Mouse (Mus musculus) embryo, embryonic 11.5 days (tissue): ENCODE measurements at regions not wholly inside any gene's neighbourhood (a gene's known extent, or its start where the extent isn't known, plus 50 kb on each side); places are given as distances from the start of the nearest gene placed in this dataset.

Experiments
- DNase-seq: peaks from one replicate; pipeline ENCODE4 v3.0.0-alpha.2; 2012; ENCODE audit warnings: low read depth, low spot score

GRCm38 (mm10) chr7:70576112-70576910 lies 209.8 kb upstream of the Nr2f2 start:
- DNase-seq: no peak

GRCm38 (mm10) chr7:70575614-70576013 lies 209.1 kb upstream of the Nr2f2 start:
- no peak for DNase-seq

GRCm38 (mm10) chr7:70574194-70574593 lies 207.7 kb upstream of the Nr2f2 start:
- no peak for DNase-seq

DNA sequence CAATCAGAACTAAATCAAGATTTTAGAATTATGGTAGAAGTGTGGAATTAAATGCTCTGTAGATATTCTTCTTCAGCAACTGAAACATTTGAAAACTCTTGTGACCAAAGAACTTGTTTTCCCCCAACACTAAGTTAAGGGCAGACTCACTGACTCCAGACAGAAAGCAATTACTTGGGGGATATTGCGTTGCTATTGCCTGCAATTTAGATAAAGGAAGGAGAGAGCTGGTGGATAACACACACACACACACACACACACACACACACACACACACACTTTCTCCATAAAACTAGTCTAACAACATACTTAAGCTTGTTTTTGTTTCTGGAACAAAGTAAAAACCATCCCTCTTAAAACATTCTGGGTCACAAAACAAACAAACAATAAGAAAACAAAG lies 198.5 kb upstream of the Nr2f2 start:
- no peak for DNase-seq

DNA sequence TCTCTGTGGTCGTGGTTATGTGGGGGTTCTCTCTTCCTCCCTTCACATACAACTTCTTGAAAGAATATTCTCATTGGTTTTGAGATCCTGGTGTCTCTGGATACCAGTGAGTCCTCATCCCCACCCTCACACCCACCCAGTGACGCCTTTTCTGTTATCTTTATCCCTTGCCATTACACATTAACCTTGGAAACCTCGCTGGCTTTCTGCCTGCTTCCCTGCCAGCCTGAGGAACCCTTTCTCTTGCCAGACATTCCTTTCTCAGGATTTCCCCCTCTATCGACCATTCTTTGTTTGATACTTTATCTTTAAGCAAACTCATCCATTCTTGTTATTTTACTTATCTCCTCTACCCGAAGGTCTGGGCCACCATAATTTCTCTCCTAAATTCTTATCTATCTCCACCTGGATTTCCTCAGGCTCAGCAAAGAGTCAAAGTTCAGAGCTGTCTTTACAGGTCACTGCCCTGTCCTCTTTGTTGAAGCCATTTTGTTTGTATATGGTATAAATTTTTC lies 182.5 kb upstream of the Nr2f2 start:
- no peak for DNase-seq

DNA sequence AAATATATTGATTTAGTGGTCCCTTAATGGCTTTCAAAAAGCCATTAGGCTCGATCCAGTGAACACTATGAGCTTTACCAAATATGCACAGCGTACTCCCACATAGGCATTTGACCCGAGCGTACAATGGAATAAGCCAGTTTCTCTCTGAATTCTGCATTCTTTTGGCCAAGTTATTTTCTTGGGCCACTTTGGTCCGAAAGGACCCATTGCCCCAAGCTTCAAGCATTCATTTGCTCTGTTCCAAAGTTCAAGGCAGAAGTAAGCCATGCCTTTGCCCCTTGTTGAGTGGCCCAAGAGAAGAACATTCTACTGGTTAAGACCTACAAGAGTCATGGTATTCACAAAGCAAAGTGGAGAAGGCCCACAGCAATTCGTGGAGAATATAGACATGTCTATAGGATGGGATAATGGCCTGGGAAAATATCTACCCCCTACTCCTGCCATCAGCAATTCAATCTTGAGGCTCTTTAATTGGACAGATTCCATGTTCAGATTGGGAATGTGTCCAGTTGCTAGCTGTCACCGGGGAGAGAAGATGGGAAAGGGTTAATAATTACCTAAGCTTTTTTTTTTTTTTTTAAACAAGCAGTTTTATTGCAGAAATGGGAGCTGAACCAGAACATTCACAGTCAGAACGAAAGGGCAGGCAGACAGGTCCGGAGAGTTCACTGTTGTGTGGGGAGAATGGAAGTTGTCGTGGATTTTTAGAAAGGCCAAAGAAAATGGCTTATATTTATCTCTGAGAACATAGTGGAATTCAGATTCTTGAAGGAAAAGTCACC lies 175.5 kb upstream of the Nr2f2 start:
- DNase-seq: no peak

DNA sequence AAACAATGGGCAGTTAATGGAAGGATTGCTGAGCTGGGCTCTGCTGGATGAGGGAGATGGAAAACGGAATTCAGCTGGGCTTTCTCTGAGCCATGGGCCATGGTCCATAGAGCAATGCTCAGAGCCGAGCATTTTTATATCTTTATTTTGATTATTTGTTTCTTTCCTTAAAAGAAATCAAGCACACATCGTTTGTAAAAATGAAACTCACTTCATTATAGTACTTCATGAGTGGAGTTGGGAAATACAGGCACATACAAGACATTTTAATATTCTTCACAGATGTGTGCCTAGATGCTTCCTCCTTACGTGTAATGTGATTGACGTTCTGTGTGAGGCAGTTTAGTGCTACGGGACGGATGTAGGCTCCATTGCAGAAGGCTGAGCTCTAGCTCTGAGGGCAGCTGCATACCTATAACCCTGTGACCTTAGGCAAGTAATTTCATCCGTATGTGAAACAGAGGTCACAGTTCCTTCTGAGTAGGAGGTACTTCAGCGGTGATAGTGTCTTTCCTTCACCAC lies 172.6 kb upstream of the Nr2f2 start:
- DNase-seq: no peak

- DNase-seq: no peak
These were observed 169.5 kb upstream of the Nr2f2 start for GRCm38 (mm10) chr7:70536046-70536445.

DNA sequence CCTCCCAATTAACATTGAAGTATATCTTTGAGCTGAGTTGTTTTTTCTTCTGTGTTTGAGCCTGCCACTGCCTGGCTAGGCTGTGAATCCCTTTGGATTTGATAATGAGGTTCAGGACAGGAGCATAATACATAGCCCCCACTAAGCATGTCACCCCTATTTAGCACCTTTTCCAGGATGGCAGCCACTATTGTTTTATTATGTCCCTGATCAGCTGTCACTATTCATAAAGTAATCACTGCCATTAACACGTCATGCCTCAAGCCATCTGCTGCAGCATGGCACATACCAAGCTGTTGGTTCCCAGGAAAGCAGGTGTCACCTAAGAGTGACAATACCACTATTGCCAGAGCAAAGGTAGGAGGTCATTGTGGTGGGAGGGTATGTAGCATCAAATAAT lies 167.0 kb upstream of the Nr2f2 start:
- no peak for DNase-seq

DNA sequence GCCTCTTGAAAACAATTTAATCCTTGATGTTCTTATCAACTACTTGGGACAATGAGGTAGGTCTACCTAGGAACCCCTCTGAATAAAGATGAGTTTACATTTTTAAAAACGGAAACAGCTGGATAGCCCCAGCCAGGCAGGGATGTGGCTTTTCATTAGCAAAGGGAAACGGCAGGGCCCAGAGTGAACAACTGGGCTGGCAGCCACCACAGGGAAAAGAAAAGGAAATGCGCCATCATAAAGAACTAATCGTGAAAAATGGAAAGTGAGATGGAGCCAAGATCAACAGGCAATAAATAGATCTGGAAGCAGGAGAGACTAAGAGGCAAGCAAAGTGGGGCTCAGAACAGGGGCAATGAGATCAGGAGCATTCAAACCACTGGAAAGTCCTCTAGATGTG lies 161.4 kb upstream of the Nr2f2 start:
- DNase-seq: no peak

DNA sequence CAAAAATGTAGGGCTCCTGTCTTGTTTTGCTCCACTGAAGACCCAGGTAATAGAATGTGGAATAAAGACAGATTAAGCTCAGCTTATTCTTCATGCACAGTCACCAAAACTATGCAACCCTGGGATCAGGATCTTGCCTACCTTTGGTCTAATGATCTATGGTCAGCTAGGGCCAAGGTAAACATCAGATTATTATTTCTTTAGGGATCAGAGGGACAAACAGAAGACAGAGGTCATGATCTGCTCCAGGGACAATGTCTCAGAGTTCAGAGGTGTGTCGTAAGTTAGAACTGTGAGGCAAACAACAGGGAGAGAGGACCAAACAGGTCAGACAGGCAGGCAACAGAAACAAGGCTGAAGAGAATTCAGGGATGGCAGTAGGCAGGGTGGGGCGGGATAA lies 158.8 kb upstream of the Nr2f2 start:
- DNase-seq: no peak

GRCm38 (mm10) chr7:70524744-70525143 lies 158.2 kb upstream of the Nr2f2 start:
- no peak for DNase-seq

DNA sequence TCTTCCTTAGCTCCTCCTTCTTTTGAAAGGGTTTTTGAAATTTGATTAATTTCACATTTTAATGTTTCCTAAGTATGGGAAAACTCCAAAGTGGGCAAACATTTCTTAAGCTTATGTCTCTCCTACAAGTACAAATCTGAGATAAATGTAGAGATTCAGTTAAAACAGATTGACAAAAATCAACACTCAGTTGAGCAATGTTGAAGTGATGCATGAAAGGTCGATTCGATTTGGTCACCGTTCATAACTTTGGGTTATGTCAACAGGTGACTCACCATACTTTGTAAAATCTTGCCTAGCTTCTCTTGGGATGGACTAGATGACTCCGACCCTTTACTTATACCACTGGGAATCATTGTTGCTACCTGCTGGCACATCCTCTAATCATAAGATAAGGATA lies 157.7 kb upstream of the Nr2f2 start:
- DNase-seq: no peak

DNA sequence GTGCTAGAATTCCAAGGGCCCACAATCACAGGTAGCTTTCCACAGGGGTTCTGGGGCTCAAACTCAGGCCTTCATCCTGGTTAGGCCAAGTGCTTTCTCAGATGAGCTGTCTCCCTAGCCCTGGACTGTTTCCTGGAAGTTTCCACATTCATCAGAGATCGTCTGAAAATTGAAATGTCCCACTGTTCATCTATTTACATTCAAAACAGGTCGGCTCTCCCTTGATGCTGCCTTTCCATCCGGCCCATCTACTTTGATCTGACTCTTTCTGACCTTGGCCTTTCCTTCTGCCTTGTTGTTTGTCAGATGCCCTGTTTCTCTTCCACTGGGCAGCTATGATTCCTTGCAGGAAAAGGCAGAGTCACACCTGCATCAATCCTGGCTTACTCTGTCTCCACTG lies 150.2 kb upstream of the Nr2f2 start:
- no peak for DNase-seq

- DNase-seq: no peak
These were observed 148.9 kb upstream of the Nr2f2 start for GRCm38 (mm10) chr7:70515341-70515851.

DNA sequence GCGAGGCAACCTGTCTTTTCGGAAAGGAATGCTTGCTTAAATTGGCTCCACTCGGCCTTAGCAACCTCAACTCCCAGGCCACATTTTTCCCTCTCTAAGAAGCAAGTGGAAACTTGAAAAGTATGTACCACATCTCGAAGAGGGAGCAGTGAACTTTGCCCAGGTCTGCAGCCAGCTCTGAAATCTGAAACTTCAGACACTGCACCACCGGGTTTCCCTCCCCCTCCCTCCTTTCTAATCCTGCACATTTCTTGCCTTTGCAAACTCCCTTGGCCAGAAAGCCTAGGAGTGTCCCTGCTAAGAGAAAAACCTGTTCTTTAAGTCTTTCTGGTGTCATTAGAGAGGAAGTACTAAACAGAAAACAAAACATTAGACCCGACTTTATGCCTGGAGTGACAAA lies 148.1 kb upstream of the Nr2f2 start:
- no peak for DNase-seq

DNA sequence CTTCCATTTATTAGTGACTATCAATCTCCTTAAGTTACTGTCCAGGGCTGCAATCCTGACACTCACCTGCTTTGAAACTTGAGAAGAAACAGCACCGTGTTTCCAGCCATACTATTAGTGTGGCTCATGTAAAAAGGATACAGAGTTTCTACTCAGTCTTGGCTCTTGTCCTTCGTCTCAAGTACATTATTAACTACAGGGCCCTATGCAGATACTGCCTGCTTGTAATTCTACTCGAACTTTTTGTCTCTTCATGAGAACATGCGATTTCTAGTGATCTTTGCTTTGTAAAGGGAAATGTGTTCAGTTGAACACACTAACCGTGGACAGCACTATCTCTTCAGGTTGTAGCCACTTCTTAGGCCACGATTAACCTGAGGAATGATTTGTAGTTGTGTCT lies 145.8 kb upstream of the Nr2f2 start:
- DNase-seq: no peak

DNA sequence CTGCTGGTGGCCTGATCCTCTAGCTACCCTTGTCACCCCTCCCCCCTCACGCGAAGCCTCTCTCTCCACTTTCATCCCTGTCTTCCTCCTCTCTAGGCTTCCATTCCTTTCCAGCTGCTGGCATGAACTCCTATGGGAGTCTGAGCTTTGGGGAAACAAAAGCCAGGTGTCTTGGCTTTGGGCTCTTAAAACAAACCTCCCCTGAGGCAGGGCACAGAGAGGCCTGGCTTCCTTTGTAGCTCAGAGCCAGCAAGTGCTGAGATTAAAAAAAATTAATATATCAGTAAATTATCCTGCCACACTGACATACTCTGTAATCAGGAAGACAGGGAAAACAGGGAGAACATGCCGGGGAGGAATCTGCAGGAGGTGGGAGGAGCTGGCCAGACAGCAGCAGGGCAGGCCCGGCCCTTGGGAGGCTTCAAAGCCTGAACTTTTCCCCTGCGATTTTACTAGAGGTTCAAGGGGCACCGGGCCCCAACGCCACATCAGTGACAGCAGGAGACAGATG lies 139.2 kb upstream of the Nr2f2 start:
- DNase-seq: no peak

- DNase-seq: no peak
These were observed 135.3 kb upstream of the Nr2f2 start for GRCm38 (mm10) chr7:70501821-70502220.

GRCm38 (mm10) chr7:70496541-70497154 lies 130.1 kb upstream of the Nr2f2 start:
- no peak for DNase-seq

DNA sequence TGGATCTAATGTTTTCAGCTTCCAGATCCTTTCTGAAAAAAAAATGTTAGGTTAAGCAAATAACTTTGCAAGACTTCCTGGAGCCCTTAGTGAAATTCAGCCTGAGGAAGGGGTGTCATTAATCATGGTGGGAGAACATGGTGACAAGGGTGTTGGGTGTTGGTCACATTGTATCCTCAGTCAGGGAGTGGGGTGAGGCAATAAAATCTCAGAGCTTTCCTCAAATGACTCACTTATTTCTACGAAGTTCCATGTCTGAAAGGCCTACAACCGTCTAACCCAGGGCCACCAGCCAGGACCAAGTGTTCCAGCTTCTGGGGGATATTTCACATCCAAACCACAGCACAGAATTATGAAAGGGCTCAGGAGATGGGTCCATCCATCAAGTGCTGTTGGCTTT lies 117.7 kb upstream of the Nr2f2 start:
- DNase-seq: no peak

DNA sequence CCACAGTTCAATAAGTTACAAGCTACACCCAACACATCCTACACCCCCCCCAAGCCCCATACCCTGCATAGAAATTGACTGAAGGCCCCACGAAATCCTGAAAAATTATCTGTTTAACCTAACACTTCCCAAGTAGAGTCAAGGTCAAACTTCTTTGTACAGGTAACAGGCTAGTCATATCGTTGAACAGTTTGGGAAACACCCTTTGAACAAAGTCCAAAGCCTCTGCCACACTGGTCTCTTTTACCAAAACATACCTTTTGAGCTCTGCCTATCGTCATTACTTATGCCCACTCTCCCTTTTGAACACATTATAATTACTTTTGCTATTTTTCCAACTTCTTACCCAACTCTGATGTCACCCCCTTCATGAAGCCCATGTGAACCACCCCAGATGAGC lies 117.0 kb upstream of the Nr2f2 start:
- no peak for DNase-seq
